Mouse (Mus musculus): ENCODE results near the gene Krt1. TPM values are rescaled to one million over a fixed set of nuclear protein-coding genes. Genes with fewer than 3 reads are reported as not detected.

Gene Krt1
- total RNA-seq, 2 experiments from 2014 or later: 0.07 TPM; not detected in 1

DNA sequence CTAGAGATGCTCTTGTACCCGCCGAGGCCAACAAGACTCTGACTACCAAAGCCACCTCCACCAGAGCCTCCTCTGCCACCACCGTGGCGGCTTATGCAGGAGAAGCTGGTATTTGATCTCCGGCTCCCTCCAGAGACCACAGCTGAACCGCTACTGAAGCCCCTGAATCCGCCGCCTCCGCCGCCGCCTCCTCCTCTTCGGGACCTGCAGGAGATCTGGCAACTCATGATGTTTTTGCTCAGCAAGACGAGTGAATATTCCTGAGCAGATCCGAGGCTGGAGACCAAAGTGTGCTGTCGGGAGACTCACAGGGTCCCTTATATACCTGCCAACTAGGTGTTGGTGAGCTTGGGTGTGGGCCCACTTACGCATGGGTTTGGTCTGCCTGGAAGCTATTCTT lies 32.7 kb downstream of the Krt1 start, which contains the start of gene Krt2:
Gene Krt2, minus strand, starts transcription at position 295 of the 400 bp plus-strand sequence.
- intact Hi-C loops (cut with DNase I): no loop called here
- no peak for DNase-seq

DNA sequence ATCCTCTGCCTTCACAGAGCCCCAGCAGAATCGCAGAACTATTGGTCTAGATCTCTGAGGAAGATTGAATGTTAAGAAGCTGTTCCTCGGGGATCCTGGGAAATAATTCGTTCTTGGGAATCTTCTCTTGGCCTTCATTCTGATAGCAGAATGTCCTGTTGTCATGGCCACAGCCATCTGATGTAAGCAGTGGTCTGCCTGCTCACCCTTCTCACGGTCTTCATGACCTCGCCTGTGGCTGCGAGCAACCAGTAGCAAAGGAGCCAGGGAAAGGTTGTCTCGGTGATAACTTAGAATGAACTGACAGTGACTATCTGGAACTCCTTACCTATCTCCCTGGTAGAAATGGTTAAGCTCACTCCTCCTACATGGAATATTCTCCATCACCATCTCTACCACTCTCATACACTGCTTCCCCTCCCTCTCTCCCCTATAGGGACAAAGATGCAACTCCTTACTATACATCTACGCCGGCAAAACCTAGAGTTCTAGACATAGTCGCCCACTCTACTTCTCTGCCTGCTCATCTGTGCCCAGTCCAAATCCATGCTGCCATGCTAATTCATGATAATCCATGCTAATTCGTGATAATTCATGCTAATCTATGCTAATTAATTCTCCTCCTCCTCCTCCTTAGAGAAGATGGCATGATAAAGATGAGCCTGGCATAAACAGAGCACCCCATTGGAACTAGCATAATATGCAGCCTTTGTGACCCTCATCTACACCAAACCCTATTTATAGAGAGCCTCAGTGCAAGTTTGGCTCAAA lies 47.4 kb downstream of the Krt1 start:
- intact Hi-C loops (cut with DNase I): no loop called here
- no peak for DNase-seq

DNA sequence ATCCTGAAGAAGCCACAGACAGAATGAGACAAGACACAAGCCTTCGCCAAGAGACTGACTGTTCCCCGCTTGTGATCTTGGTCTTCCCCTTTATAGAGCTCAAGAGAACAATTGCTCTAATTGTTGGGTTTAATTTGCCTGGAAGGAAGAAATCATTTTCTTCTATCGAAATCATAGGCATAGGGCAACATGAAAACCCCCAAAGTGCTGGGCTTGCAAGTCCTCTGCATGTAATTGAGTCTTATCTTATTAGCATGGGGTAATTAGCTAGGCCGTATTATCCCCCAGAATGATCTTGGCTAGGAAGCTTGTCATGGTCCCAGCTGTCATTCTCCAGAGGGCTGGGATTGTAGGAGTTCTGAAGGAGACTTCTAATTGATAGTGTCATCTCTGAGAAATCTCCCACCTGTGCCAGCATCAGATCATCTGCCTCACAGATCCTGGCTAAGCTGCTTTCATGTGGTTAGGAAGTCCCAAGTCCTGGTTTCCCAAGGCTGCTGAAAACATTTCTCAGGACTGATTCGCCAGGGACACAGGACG lies 48.2 kb downstream of the Krt1 start, which contains the start of gene Krt73:
Gene Krt73, minus strand, starts transcription at position 51 of the 540 bp plus-strand sequence.
- intact Hi-C loops (cut with DNase I): no loop called here
- no peak for DNase-seq

Small RNAs within 50 kb of the gene (microRNA-seq; reads per million reads assigned to microRNA genes)
- gene Gm44356: 0 reads per million in 2 experiments

Other genes with a start within 250 kb of the Krt1 start
- not detected for gene Gm5414, start 222.6 kb downstream of the Krt1 start, total RNA-seq (2021)
- not detected for gene Gm5478, start 203.4 kb downstream of the Krt1 start, total RNA-seq (2021)
- gene Krt6b, start 170.5 kb downstream of the Krt1 start, total RNA-seq (2021): under 1 TPM in 1 of 2 experiments, not detected in 1; 0.22 TPM
- not detected for gene Krt6a, start 156.5 kb downstream of the Krt1 start, total RNA-seq (2021)
- gene Krt5, start 137.9 kb downstream of the Krt1 start, total RNA-seq (2021): 1 to 10 TPM in 1 of 2 experiments, under 1 TPM in 1; 0.33 to 2.1 TPM
- not detected for gene Krt71, start 107.7 kb downstream of the Krt1 start, total RNA-seq (2021)
- gene Krt72, start 64.3 kb downstream of the Krt1 start, total RNA-seq (2021): not detected
- not detected for gene Krt73, start 48.4 kb downstream of the Krt1 start, total RNA-seq (2021)
- gene Krt2, start 32.6 kb downstream of the Krt1 start, total RNA-seq (2021): not detected
- not detected for gene Krt77, start 18.9 kb upstream of the Krt1 start, total RNA-seq (2021)
- not detected for gene Krt76, start 42.1 kb upstream of the Krt1 start, total RNA-seq (2021)
- gene Krt4, start 73.9 kb upstream of the Krt1 start, total RNA-seq (2021): not detected
- under 1 TPM; 0.26 to 0.34 TPM for gene Krt79, start 89.5 kb upstream of the Krt1 start, total RNA-seq (2021)
- not detected for gene Krt78, start 103.5 kb upstream of the Krt1 start, total RNA-seq (2021)
- 1 to 10 TPM; 4.2 to 7.0 TPM for gene Krt8, start 153.7 kb upstream of the Krt1 start, total RNA-seq (2021)
- gene Krt18, start 177.4 kb upstream of the Krt1 start, total RNA-seq (2021): 10 to 100 TPM in 1 of 2 experiments, 1 to 10 TPM in 1; 4.9 to 10.4 TPM
- gene Eif4b, start 223.0 kb upstream of the Krt1 start, total RNA-seq (2021): 100 to 1,000 TPM; 130 to 147 TPM
- 100 to 1,000 TPM; 119 to 121 TPM for gene Tns2, start 249.6 kb upstream of the Krt1 start, total RNA-seq (2021)

Measured in heart, postnatal 14 days (tissue).